Mouse (Mus musculus): Measurements from ENCODE around the gene Col6a6. TPM values are rescaled to one million over a fixed set of nuclear protein-coding genes. Genes with fewer than 3 reads are reported as not detected.
A peak's percentile ranks its signal among the peaks of the same experiment; 100 is the strongest.

The Col6a6 gene
- total RNA-seq, 1 experiment: 0.58 TPM

- Histone ChIP-seq H3K9ac (ENCODE audit: insufficient read depth, low read depth, low read length, poor library complexity, severe bottlenecking) (no peak overlapping the region), H3K27ac (ENCODE audit: insufficient read depth, low read depth, low read length, poor library complexity, severe bottlenecking) (peak overlapping the region; percentile 88), H3K4me3 (ENCODE audit: insufficient read depth in 1 of 2, low read depth in 1 of 2, low read length in 2 of 2, poor library complexity in 1 of 2, severe bottlenecking in 1 of 2) (no peak overlapping the region), H3K4me1 (ENCODE audit: control insufficient read depth in 2 of 2, insufficient read depth in 2 of 2, low read length in 2 of 2, poor library complexity in 1 of 2) (peaks cover 0 to 3% of the 10 kb centered on the region in 2 experiments; a peak in 2 of 4 replicates), H3K9me3 (ENCODE audit: control insufficient read depth, insufficient read depth, low read depth, low read length) (no peaks in the 10 kb centered on the region), H3K36me3 (ENCODE audit: control insufficient read depth, insufficient read depth, low read length, poor library complexity, severe bottlenecking) (no peaks in the 10 kb centered on the region; the same call in 1 of the 2 replicates)
- TF ChIP-seq MAFK (IDR thresholded peaks at IDR 0.05; ENCODE audit: insufficient read depth, low read depth, low read length) (no peak), ZNF384 (IDR thresholded peaks at IDR 0.05; ENCODE audit: low read depth, low read length) (no peak), CHD2 (IDR thresholded peaks at IDR 0.05; ENCODE audit: low read depth, low read length) (no peak)
- in situ Hi-C loops (cut with MboI; ENCODE audit: low sequenced_read_pairs in 2 of 2, unreplicated experiment in 2 of 2): no loop called here
- DNase-seq (ENCODE audit: low read depth, low spot score): no peak
Measured at GRCm38 (mm10) chr9:105839147-105839515, 11.2 kb upstream of the Col6a6 start.

- Histone ChIP-seq H3K27ac (ENCODE audit: insufficient read depth, low read depth, low read length, poor library complexity, severe bottlenecking) (peak overlapping the region; percentile 88), H3K36me3 (ENCODE audit: control insufficient read depth, insufficient read depth, low read length, poor library complexity, severe bottlenecking) (no peaks in the 10 kb centered on the region; the same call in 1 of the 2 replicates), H3K9me3 (ENCODE audit: control insufficient read depth, insufficient read depth, low read depth, low read length) (no peaks in the 10 kb centered on the region), H3K9ac (ENCODE audit: insufficient read depth, low read depth, low read length, poor library complexity, severe bottlenecking) (no peak overlapping the region), H3K4me3 (ENCODE audit: insufficient read depth in 1 of 2, low read depth in 1 of 2, low read length in 2 of 2, poor library complexity in 1 of 2, severe bottlenecking in 1 of 2) (no peak overlapping the region), H3K4me1 (ENCODE audit: control insufficient read depth in 2 of 2, insufficient read depth in 2 of 2, low read length in 2 of 2, poor library complexity in 1 of 2) (peaks cover 0 to 3% of the 10 kb centered on the region in 2 experiments; a peak in 2 of 4 replicates)
- DNase-seq (ENCODE audit: low read depth, low spot score): no peak
- in situ Hi-C loops (cut with MboI; ENCODE audit: low sequenced_read_pairs in 2 of 2, unreplicated experiment in 2 of 2): no loop called here
- TF ChIP-seq HCFC1 (IDR thresholded peaks at IDR 0.05; ENCODE audit: borderline replicate concordance, insufficient read depth, low read length) (no peak), ZC3H11A (IDR thresholded peaks at IDR 0.05; ENCODE audit: borderline replicate concordance, low read depth, low read length) (no peak), MAFK (IDR thresholded peaks at IDR 0.05; ENCODE audit: insufficient read depth, low read depth, low read length) (no peak), ZNF384 (IDR thresholded peaks at IDR 0.05; ENCODE audit: low read depth, low read length) (no peak), CHD2 (IDR thresholded peaks at IDR 0.05; ENCODE audit: low read depth, low read length) (no peak)
Measured at GRCm38 (mm10) chr9:105838396-105839146, 10.6 kb upstream of the Col6a6 start.

GRCm38 (mm10) chr9:105835587-105835986, 7.6 kb upstream of the Col6a6 start:
- TF ChIP-seq ZC3H11A (IDR thresholded peaks at IDR 0.05; ENCODE audit: borderline replicate concordance, low read depth, low read length) (no peak), ZNF384 (IDR thresholded peaks at IDR 0.05; ENCODE audit: low read depth, low read length) (no peak)
- Histone ChIP-seq H3K36me3 (ENCODE audit: control insufficient read depth, insufficient read depth, low read length, poor library complexity, severe bottlenecking) (no peaks in the 10 kb centered on the region; the same call in 1 of the 2 replicates), H3K4me3 (ENCODE audit: insufficient read depth in 1 of 2, low read depth in 1 of 2, low read length in 2 of 2, poor library complexity in 1 of 2, severe bottlenecking in 1 of 2) (no peak overlapping the region), H3K4me1 (ENCODE audit: control insufficient read depth in 2 of 2, insufficient read depth in 2 of 2, low read length in 2 of 2, poor library complexity in 1 of 2) (peaks cover 0 to 3% of the 10 kb centered on the region in 2 experiments; a peak in 2 of 4 replicates), H3K27ac (ENCODE audit: insufficient read depth, low read depth, low read length, poor library complexity, severe bottlenecking) (no peak overlapping the region), H3K9me3 (ENCODE audit: control insufficient read depth, insufficient read depth, low read depth, low read length) (no peaks in the 10 kb centered on the region), H3K9ac (ENCODE audit: insufficient read depth, low read depth, low read length, poor library complexity, severe bottlenecking) (no peak overlapping the region)
- in situ Hi-C loops (cut with MboI; ENCODE audit: low sequenced_read_pairs in 2 of 2, unreplicated experiment in 2 of 2): no loop called here
- DNase-seq (ENCODE audit: low read depth, low spot score): no peak

- H3K4me1 ChIP-seq (ENCODE audit: control insufficient read depth in 2 of 2, insufficient read depth in 2 of 2, low read length in 2 of 2, poor library complexity in 1 of 2): no peaks in the 10 kb centered on the region
- TF ChIP-seq CHD2 (IDR thresholded peaks at IDR 0.05; ENCODE audit: low read depth, low read length) (no peak), ZNF384 (IDR thresholded peaks at IDR 0.05; ENCODE audit: low read depth, low read length) (no peak), MAFK (IDR thresholded peaks at IDR 0.05; ENCODE audit: insufficient read depth, low read depth, low read length) (no peak), HCFC1 (IDR thresholded peaks at IDR 0.05; ENCODE audit: borderline replicate concordance, insufficient read depth, low read length) (no peak), ZC3H11A (IDR thresholded peaks at IDR 0.05; ENCODE audit: borderline replicate concordance, low read depth, low read length) (no peak)
- no peak overlapping the region for H3K9ac ChIP-seq (ENCODE audit: insufficient read depth, low read depth, low read length, poor library complexity, severe bottlenecking)
- no peaks in the 10 kb centered on the region for H3K9me3 ChIP-seq (ENCODE audit: control insufficient read depth, insufficient read depth, low read depth, low read length)
- no peaks in the 10 kb centered on the region; the same call in 1 of the 2 replicates for H3K36me3 ChIP-seq (ENCODE audit: control insufficient read depth, insufficient read depth, low read length, poor library complexity, severe bottlenecking)
- no peak overlapping the region for H3K27ac ChIP-seq (ENCODE audit: insufficient read depth, low read depth, low read length, poor library complexity, severe bottlenecking)
- no peak for DNase-seq (ENCODE audit: low read depth, low spot score)
- no peak overlapping the region for H3K4me3 ChIP-seq (ENCODE audit: insufficient read depth in 1 of 2, low read depth in 1 of 2, low read length in 2 of 2, poor library complexity in 1 of 2, severe bottlenecking in 1 of 2)
- in situ Hi-C loops (cut with MboI; ENCODE audit: low sequenced_read_pairs in 2 of 2, unreplicated experiment in 2 of 2): no loop called here
Measured at GRCm38 (mm10) chr9:105834799-105835198, 6.8 kb upstream of the Col6a6 start.
